ENCODE assay signal across 13 mouse cellular contexts in genomic region chr11:119769666-119770065, GRCm38 (mm10).
DNase-seq lines count a peak whose midpoint lies in the region; ATAC-seq and TF ChIP-seq lines count a peak whose summit lies in the region.
"Had no signal": no experiment of that assay in that cellular context is flagged by ENCODE, and none has a peak within 500 bp of the region (broad histone marks: within the 10 kb centered on the region; RNA-seq: fewer than 3 reads in every experiment).

No protein-coding gene starts in this region.

- H3K9ac ChIP-seq in forebrain, postnatal 0 days, result no peak overlapping the region
- no peak overlapping the region for H3K9ac ChIP-seq in forebrain, embryonic 14.5 days (ENCODE audit: low read length)
- H3K9ac ChIP-seq: limb, embryonic 13.5 days had no signal

- no peak for TF ChIP-seq POLR2A in testis, adult 2 months (IDR thresholded peaks at IDR 0.05; ENCODE audit: control insufficient read depth, low read depth, low read length)

- H3K9me3 ChIP-seq in forebrain, postnatal 0 days (ENCODE audit: low read length), result no peaks in the 10 kb centered on the region
- H3K9me3 ChIP-seq in forebrain, embryonic 14.5 days (replicated peaks; ENCODE audit: control insufficient read depth, low read length), result no peaks in the 10 kb centered on the region
- H3K9me3 ChIP-seq: limb, embryonic 13.5 days had no signal

- H3K36me3 ChIP-seq in forebrain, postnatal 0 days (ENCODE audit: insufficient read depth), result no peaks in the 10 kb centered on the region; the same call in 1 of the 2 replicates
- H3K36me3 ChIP-seq in forebrain, embryonic 14.5 days (ENCODE audit: control insufficient read depth, insufficient read depth, low read length), result no peaks in the 10 kb centered on the region
- H3K36me3 ChIP-seq in testis, adult 2 months (ENCODE audit: control insufficient read depth, insufficient read depth, low read length), result no peaks in the 10 kb centered on the region

- 58% methylated on average over 4 of the region's 4 CpGs for WGBS in forebrain, postnatal 0 days
- 57% methylated on average over 4 of the region's 4 CpGs for WGBS in forebrain, embryonic 14.5 days

- H3K27ac ChIP-seq in forebrain, postnatal 0 days (ENCODE audit: low read depth, low read length), result no peak overlapping the region
- no peak overlapping the region for H3K27ac ChIP-seq in forebrain, embryonic 14.5 days (ENCODE audit: low read depth, low read length)
- H3K27ac ChIP-seq in left cerebral cortex, adult 2 months, result no peak overlapping the region
- no peak overlapping the region for H3K27ac ChIP-seq in testis, adult 2 months (ENCODE audit: control insufficient read depth, insufficient read depth, low read depth, low read length)
- H3K27ac ChIP-seq: limb, embryonic 13.5 days had no signal

- intact Hi-C loops in left cerebral cortex, adult 2 months (cut with DNase I), result no loop called here

- H3K4me3 ChIP-seq in forebrain, postnatal 0 days (ENCODE audit: low read depth, low read length), result no peak overlapping the region
- H3K4me3 ChIP-seq in forebrain, embryonic 14.5 days (ENCODE audit: low read depth, low read length), result no peak overlapping the region
- no peak overlapping the region for H3K4me3 ChIP-seq in left cerebral cortex, adult 2 months
- H3K4me3 ChIP-seq in testis, adult 2 months (ENCODE audit: control insufficient read depth, low read depth, low read length), result no peak overlapping the region
- H3K4me3 ChIP-seq: limb, embryonic 13.5 days had no signal

- ATAC-seq in forebrain, postnatal 0 days, result no peak
- ATAC-seq in forebrain, embryonic 14.5 days, result no peak

- H3K4me1 ChIP-seq in forebrain, postnatal 0 days (ENCODE audit: insufficient read depth), result 0 out of 2 replicates have a peak, but pooled peaks cover 3% of the 10 kb centered on the region
- H3K4me1 ChIP-seq in forebrain, embryonic 14.5 days (ENCODE audit: control insufficient read depth, insufficient read depth, low read length), result no peaks in the 10 kb centered on the region; the same call in none of the 2 replicates
- no peaks in the 10 kb centered on the region for H3K4me1 ChIP-seq in testis, adult 2 months (ENCODE audit: control insufficient read depth, insufficient read depth, low read length)

- no peak overlapping the region for H3K4me2 ChIP-seq in forebrain, postnatal 0 days (ENCODE audit: low read depth)
- no peak overlapping the region for H3K4me2 ChIP-seq in forebrain, embryonic 14.5 days (ENCODE audit: low read length)
- H3K4me2 ChIP-seq: limb, embryonic 13.5 days had no signal

- no peaks in the 10 kb centered on the region for H3K27me3 ChIP-seq in forebrain, postnatal 0 days (ENCODE audit: insufficient read depth, low read length)
- no peaks in the 10 kb centered on the region for H3K27me3 ChIP-seq in forebrain, embryonic 14.5 days (replicated peaks; ENCODE audit: control insufficient read depth, insufficient read depth, low read length)
- no peaks in the 10 kb centered on the region for H3K27me3 ChIP-seq in testis, adult 2 months (ENCODE audit: control insufficient read depth, insufficient read depth, low read length)
- H3K27me3 ChIP-seq: limb, embryonic 13.5 days had no signal

- no peak for DNase-seq in forebrain, postnatal 0 days
- no peak for DNase-seq in forebrain, embryonic 14.5 days (ENCODE audit: low spot score)
- no peak for DNase-seq in left cerebral cortex, adult 2 months (ENCODE audit: extremely low spot score in 1 of 2, low spot score in 2 of 2)
- DNase-seq in left cerebral cortex, adult 9 months (ENCODE audit: low spot score in 2 of 2), result no peak
- DNase-seq in testis, postnatal 10 days (ENCODE audit: low spot score), result no peak
- no peak for DNase-seq in cerebellum, adult 11-12 months
- DNase-seq in yolk sac, embryonic 10.5 days (ENCODE audit: low spot score), result no peak
- DNase-seq: B cell, adult 2 months; gastrocnemius, postnatal 14 days; heart, postnatal 10 days; kidney, adult 11 months had no signal

- peak; percentile 57 for TF ChIP-seq CTCF in forebrain, postnatal 0 days (IDR thresholded peaks at IDR 0.05; ENCODE audit: low read depth)
- TF ChIP-seq CTCF in left cerebral cortex, adult 2 months (IDR thresholded peaks at IDR 0.05), result peak; percentile 45
- TF ChIP-seq CTCF in testis, adult 2 months (IDR thresholded peaks at IDR 0.05; ENCODE audit: control insufficient read depth, insufficient read depth, insufficient replicate concordance, low read depth, low read length), result peak; percentile 44; the same call in 1 of the 2 replicates
